In the genomic region with DNA sequence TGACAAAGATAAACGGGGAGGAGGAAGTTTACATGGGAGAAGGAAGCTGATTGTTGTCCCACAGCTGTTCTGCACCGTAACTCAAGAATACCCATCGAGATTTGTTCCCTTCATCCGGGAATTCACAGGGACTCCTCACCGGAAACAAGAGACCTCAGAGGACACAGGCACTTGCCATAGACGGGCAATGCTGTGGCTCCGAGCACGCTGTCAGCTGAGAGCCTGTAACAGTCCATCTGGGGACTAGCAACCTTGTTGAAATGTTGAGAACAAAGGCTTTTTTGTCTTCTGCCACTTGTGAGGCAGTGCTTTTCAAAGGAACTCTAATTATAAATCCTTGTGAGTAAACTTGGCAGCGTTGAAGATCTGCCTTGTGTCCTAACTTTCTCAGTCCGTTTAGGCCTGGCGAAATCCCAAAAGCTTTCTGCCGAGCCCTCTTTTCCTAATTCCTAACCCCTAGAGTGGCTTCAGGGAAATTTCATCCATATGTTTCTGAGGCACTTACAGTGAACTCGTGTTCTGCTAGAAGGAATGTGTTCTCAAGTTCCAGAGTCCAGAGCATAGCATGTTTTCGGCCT, we compare ENCODE assay signal across 9 mouse cellular contexts. TPM values are rescaled to one million over a fixed set of nuclear protein-coding genes. Genes with fewer than 3 reads are reported as not detected.
A peak's percentile ranks its signal among the peaks of the same experiment; 100 is the strongest.
DNase-seq lines count a peak whose midpoint lies in the region; ATAC-seq lines count a peak whose summit lies in the region.
"Had no signal": no experiment of that assay in that cellular context is flagged by ENCODE, and none has a peak within 500 bp of the region (broad histone marks: within the 10 kb centered on the region; RNA-seq: fewer than 3 reads in every experiment).

No protein-coding gene starts in this region.

- peaks cover 8% of the 10 kb centered on the region for H3K4me1 ChIP-seq in stomach, embryonic 15.5 days

- H3K4me2 ChIP-seq in stomach, embryonic 15.5 days = no peak overlapping the region

- peak overlapping the region; percentile 83 for H3K27ac ChIP-seq in stomach, embryonic 15.5 days

- H3K36me3 ChIP-seq in stomach, embryonic 15.5 days = no peaks in the 10 kb centered on the region

- no peak overlapping the region for H3K4me3 ChIP-seq in stomach, embryonic 15.5 days (replicated peaks)
- H3K4me3 ChIP-seq: megakaryocyte, embryonic 14.5 days had no signal

- peak; percentile 68; the same call in 1 of the 2 replicates for ATAC-seq in stomach, embryonic 15.5 days (ENCODE audit: insufficient read depth, low FRiP score, low read depth)

- H3K9ac ChIP-seq in stomach, embryonic 15.5 days = no peak overlapping the region

- no peaks in the 10 kb centered on the region for H3K27me3 ChIP-seq in stomach, embryonic 15.5 days (replicated peaks)

- no peaks in the 10 kb centered on the region for H3K9me3 ChIP-seq in stomach, embryonic 15.5 days
- H3K9me3 ChIP-seq: megakaryocyte, embryonic 14.5 days had no signal

- 19% methylated on average over 14 of the region's 14 CpGs for WGBS in stomach, embryonic 15.5 days

- peak; percentile 62 to 69 for DNase-seq in right cerebral cortex, postnatal 10 days (ENCODE audit: low spot score in 2 of 2)
- DNase-seq in right cerebral cortex, postnatal 36 days (ENCODE audit: low spot score in 2 of 2) = no peak
- peak; percentile 64 for DNase-seq in fibroblast of lung, adult 2 months (ENCODE audit: low read depth)
- peak; percentile 61 for DNase-seq in heart, postnatal 4 days
- DNase-seq in kidney, postnatal 4 days = peak; percentile 47 to 69
- DNase-seq in lung, postnatal 14 days = peak; percentile 58
- DNase-seq in cerebellum, adult 11 months = no peak

RNA-seq across cellular contexts. Expression of a gene that starts 18.3 kb away (rescaled TPM):
- not detected for total RNA-seq in heart, postnatal 4 days (2021)
- polyA plus RNA-seq in stomach, embryonic 15.5 days (2015; fragmentation: Nextera tagmentation; extraction: Ambion mirVana) = 0.08 and 0.13 TPM in 2 replicates

RNA-seq across cellular contexts. Expression of a gene that starts 36.5 kb away (rescaled TPM):
- total RNA-seq in heart, postnatal 4 days (2021) = 10 to 100 TPM; 16.8 to 17.5 TPM
- 13.1 and 14.3 TPM in 2 replicates for polyA plus RNA-seq in stomach, embryonic 15.5 days (2015; fragmentation: Nextera tagmentation; extraction: Ambion mirVana)

Comparison
In these comparisons a context has a peak if more than half of its experiments do, and no peak if none do; other contexts are left out.
1. DNase-seq: peak in right cerebral cortex, postnatal 10 days (2 of 2), fibroblast of lung, adult 2 months (single experiment), heart, postnatal 4 days (single experiment), kidney, postnatal 4 days (2 of 2) and lung, postnatal 14 days (single experiment); none in right cerebral cortex, postnatal 36 days (0 of 2) and cerebellum, adult 11 months (single experiment).